Mouse (Mus musculus): ENCODE results near the gene Myzap. TPM values are rescaled to one million over a fixed set of nuclear protein-coding genes. Genes with fewer than 3 reads are reported as not detected.

Myzap gene
- total RNA-seq, 1 experiment from 2014 or later: 8.6 TPM

DNA sequence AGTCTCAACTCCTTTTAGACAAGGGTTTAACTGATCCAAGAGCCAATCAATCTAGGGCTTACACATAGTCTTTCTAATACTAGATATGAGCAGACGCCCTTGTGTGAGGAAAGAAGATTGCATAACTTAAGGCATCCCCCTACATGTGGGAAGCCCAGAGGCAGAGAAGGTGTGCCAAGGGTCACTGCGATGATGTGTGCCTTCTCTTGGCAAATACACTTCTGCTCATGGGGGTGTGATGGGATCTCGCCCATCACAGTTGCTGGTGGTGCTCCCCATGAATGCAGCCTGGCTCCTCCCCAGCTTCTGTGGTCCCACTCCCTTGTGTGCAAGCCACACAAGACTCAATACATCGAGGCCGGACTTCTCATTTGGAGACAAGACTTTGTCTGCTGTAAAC is 47.3 kb downstream of the Myzap start:
- no peak for DNase-seq

GRCm38 (mm10) chr9:71543443-71544222 is 48.5 kb downstream of the Myzap start:
- DNase-seq: peak; percentile 87

DNA sequence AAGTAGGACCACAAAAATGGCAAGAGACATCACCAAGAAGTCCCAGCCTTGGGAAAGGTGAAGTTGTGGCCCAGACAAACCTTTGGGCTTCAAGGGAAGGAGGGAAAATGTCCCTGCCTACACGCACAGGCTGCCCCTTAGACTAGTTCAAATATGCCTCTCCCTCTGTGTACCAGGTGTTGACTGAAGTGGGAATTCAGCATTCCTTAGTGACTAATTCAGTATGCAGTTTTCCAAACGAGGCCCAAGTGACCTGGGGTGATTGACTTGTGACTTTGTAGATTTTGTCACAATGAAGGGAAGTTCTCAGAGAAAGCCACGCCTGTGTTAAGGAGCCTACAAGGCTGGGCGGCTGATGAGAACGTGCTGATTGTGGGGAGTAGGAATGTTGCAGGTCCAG is 49.9 kb downstream of the Myzap start:
- no peak for DNase-seq

DNA sequence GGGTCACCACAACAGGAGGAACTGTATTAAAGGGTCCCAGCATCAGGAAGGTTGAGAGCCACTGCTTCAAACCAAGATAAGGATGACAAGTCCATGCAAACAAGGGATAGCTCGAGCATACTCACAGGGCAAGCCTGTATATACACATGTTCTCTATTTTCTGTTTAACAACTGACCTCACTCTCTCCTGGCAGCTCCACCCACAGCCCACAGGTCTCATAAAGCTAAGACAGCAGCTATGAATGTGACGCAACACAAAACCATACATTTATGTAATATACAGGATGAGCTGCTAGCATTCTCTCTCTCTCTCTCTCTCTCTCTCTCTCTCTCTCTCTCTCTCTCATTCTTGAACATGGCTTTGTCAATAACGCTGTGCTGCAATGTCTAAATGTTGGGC is 51.4 kb downstream of the Myzap start:
- no peak for DNase-seq

- no peak for DNase-seq
Observed at GRCm38 (mm10) chr9:71535730-71536129, 56.4 kb downstream of the Myzap start.

GRCm38 (mm10) chr9:71535036-71535435 is 57.1 kb downstream of the Myzap start:
- no peak for DNase-seq

GRCm38 (mm10) chr9:71529960-71530359 is 62.2 kb downstream of the Myzap start:
- no peak for DNase-seq

GRCm38 (mm10) chr9:71527438-71527837 is 64.7 kb downstream of the Myzap start:
- no peak for DNase-seq

- DNase-seq: no peak
Observed at GRCm38 (mm10) chr9:71523901-71524300, 68.3 kb downstream of the Myzap start.

- DNase-seq: no peak
Observed at GRCm38 (mm10) chr9:71519836-71520235, 72.3 kb downstream of the Myzap start.

DNA sequence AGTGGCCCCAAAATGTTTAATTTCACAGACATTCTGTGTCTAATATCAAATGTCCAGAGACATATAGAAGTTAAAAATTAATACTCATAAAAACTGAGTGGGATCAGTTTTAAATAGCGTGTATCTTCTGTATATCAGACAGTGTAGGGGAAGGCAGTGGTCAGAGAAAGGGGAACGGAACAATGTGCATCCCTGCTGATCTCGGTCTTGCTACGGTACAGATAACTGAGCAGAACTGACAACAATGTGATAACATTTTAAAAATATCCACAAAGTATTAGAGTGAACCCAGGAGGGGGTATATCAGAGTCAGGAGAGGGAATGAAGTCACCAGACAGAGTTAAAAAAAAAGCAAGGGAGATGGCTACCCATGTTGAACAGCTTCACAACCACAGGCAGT is 74.7 kb downstream of the Myzap start:
- no peak for DNase-seq

DNA sequence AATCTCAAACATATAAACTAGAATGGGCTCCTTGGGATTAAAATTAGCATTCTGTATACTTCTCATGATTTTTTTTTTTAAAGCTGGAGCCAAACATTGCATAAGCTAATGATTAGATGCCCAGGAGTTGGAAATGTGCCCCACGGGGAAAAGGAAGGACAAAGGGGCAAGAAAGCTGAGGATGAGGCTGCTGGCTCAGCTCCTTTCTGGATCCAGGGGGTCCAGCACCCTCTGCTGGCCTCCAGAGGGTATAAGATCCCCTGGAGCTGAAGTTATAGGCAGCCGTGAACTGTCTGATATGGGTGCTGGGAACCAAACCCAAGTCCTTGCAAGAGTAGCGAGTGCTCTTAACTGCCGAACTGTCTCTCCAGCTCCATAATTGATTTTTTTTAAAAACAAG is 76.3 kb downstream of the Myzap start:
- no peak for DNase-seq

DNA sequence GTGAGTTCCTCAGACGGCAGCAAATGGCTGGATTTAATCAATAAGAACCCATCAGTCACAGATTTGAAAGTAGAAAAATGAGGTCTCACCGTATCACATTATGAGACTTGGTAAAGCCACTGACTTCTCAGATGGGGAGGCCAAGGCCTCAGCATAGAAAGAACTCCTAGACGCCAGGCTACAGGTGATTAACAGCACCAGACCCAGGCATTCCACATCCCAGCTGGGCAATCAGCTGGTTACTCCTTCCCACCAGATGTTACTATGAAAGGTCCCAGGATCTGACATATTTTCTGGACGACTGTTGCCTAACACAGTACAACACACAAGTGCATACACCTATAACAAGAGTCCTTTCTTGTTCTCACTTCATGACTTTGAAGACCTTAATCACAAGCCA is 78.6 kb downstream of the Myzap start:
- DNase-seq: no peak

- DNase-seq: no peak
Observed at GRCm38 (mm10) chr9:71512899-71513298, 79.3 kb downstream of the Myzap start.

DNA sequence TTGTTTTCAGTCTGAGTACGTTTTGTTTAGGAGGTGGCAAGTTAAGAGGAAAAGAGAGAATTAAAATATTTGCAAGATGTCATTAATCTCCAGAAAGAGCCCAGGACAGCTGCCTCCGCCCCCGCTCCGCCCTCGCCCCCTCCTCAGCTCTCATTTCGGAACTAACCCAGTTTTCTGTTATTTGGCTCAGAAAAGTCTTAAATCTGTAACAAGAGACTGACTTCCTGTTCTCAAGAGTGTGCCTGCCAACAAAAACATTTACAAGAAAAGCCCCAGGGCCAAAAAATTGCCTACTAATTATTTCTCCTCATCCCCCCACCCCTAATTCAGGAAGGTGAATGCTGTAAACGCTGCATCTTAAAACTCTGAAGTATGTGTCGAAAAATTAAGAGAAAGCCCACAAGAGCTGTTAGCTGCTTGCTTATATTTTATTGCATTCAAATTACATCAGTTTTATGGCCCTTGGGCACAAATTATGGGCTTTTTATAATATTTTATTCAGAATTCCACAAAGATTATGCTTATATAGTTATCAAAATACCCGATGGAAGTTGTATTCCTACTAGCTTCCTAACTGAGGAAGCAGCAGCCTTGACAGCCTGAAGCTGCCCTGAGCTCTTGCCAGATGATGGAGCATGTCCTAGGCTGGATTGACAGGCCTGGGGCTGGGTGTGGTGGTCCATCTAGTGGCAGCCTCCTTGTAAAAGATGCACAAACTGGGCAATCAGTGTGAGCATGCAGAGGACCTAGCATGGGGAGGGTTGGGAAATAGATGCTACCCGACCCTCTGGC is 93.6 kb downstream of the Myzap start:
- DNase-seq: no peak

DNA sequence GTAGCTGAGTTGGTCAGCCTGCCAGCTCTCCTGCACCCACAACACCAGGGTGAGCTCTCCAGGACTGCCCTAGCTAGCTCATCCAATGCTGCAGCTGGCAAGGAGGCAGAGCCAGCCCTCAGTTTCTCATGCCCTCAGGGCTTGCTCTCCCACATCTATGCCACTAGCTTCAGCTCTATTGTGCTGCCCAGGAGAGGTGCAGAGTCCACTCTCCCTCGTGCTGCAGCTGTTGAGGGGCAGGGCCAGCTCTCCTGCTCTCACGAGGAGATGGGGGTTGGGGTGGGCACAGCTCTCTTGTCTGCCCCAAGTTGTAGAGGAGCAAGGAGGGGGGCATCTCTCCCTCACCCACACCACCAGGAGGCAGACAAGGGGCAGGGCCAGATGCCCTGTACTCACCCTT is 95.5 kb downstream of the Myzap start:
- no peak for DNase-seq

- no peak for DNase-seq
Observed at GRCm38 (mm10) chr9:71493771-71494170, 98.4 kb downstream of the Myzap start.

DNA sequence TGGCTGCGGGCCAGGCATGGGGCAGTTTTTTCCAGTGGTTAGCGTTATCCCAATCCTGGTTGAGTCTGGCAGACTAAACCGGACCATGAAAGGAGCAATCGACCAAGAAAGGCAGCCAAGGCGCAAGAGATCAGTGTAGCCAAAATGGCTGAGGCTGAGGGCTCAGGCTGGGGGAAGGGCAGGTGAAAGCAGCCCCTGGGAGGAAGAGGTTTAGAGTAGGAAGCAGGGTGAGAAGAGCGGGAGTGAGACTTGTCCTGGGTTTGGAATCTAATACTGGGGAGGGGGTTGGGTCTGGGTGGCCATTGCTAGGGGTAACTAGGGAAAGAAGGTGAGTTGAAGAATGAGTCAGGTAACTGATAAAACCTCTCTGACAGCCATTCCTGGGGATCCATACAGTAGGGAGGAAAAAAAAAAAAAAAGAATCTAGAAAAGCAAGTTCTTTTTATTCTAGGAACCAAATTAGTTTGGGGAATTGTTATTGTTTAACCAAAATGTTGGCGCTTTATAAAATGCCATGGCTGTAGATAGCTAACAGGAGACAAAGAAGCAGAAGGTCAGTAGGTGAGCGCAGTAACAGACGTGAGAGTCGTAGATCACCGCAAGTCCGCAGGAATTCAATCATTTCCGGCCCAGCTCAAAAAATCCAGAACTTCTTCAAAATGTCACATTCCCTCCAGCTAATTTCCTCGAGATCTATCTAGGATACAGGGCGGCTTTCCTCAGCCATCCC is 99.7 kb downstream of the Myzap start:
- no peak for DNase-seq

- DNase-seq: no peak
Observed at GRCm38 (mm10) chr9:71490076-71490475, 102.1 kb downstream of the Myzap start.

- DNase-seq: no peak
Observed at GRCm38 (mm10) chr9:71486127-71486526, 106.0 kb downstream of the Myzap start.

GRCm38 (mm10) chr9:71485475-71486094 is 106.6 kb downstream of the Myzap start, which contains the start of gene Polr2m:
Polr2m (minus strand) TSS chr9:71485935.
- DNase-seq: peak; percentile 94

- DNase-seq: no peak
Observed at GRCm38 (mm10) chr9:71484871-71485474, 107.2 kb downstream of the Myzap start.

All from adrenal gland, postnatal 25 days (tissue).